Mouse (Mus musculus) kidney, adult 2 months (tissue): ENCODE data around the gene Slc9b1.

Experiments used
- CTCF ChIP-seq: fragments of 200-500 bp; conservative IDR thresholded peaks from 2 replicates; pipeline ENCODE4 v1.5.1; 2011; ENCODE audit warnings: low read depth, mild to moderate bottlenecking, control low read depth, low read length, moderate library complexity, mixed read lengths; ENCODE audit not compliant: insufficient read depth, insufficient read length
- POLR2A ChIP-seq: fragments of 200-500 bp; IDR thresholded peaks from one replicate; pipeline ENCODE4 v1.6.1; 2011; ENCODE audit warnings: low read depth, low read length, control low read depth

GRCm38 (mm10) chr3:135417245-135417644, 69.4 kb downstream of the Slc9b1 start:
- TF ChIP-seq CTCF (no peak), POLR2A (no peak)
